Mouse (Mus musculus) fat pad, adult 2 months (tissue): ENCODE data around the gene Ctnnd2.

ENCODE experiments used
- DNase-seq: peaks from one replicate; pipeline ENCODE4 v3.0.0-alpha.2; 2011; ENCODE audit warnings: low read depth, low spot score; ENCODE audit errors: extremely low read depth

Ctnnd2 gene

GRCm38 (mm10) chr15:30701592-30701991, 529.2 kb downstream of the Ctnnd2 start:
- no peak for DNase-seq

GRCm38 (mm10) chr15:30709026-30709753, 536.8 kb downstream of the Ctnnd2 start:
- no peak for DNase-seq

GRCm38 (mm10) chr15:30709754-30710105, 537.3 kb downstream of the Ctnnd2 start:
- no peak for DNase-seq

GRCm38 (mm10) chr15:30714823-30715222, 542.4 kb downstream of the Ctnnd2 start:
- DNase-seq, result no peak

GRCm38 (mm10) chr15:30718811-30719210, 546.4 kb downstream of the Ctnnd2 start:
- DNase-seq, result no peak

GRCm38 (mm10) chr15:30719226-30719625, 546.8 kb downstream of the Ctnnd2 start:
- no peak for DNase-seq

- DNase-seq, result no peak
These were observed 548.7 kb downstream of the Ctnnd2 start for GRCm38 (mm10) chr15:30721098-30721497.

GRCm38 (mm10) chr15:30726066-30726465, 553.7 kb downstream of the Ctnnd2 start:
- no peak for DNase-seq

- DNase-seq, result no peak
These were observed 565.8 kb downstream of the Ctnnd2 start for GRCm38 (mm10) chr15:30738178-30738577.

- DNase-seq, result no peak
These were observed 568.3 kb downstream of the Ctnnd2 start for GRCm38 (mm10) chr15:30740728-30741127.

GRCm38 (mm10) chr15:30757991-30758390, 585.6 kb downstream of the Ctnnd2 start:
- no peak for DNase-seq

GRCm38 (mm10) chr15:30762211-30762610, 589.8 kb downstream of the Ctnnd2 start:
- no peak for DNase-seq

GRCm38 (mm10) chr15:30762695-30763285, 590.4 kb downstream of the Ctnnd2 start:
- no peak for DNase-seq

- no peak for DNase-seq
These were observed 604.5 kb downstream of the Ctnnd2 start for GRCm38 (mm10) chr15:30776931-30777330.

GRCm38 (mm10) chr15:30777801-30778200, 605.4 kb downstream of the Ctnnd2 start:
- no peak for DNase-seq

- DNase-seq, result no peak
These were observed 607.5 kb downstream of the Ctnnd2 start for GRCm38 (mm10) chr15:30779903-30780302.

GRCm38 (mm10) chr15:30780977-30781376, 608.6 kb downstream of the Ctnnd2 start:
- no peak for DNase-seq

- no peak for DNase-seq
These were observed 613.4 kb downstream of the Ctnnd2 start for GRCm38 (mm10) chr15:30785706-30786320.

GRCm38 (mm10) chr15:30793260-30793659, 620.9 kb downstream of the Ctnnd2 start:
- no peak for DNase-seq

GRCm38 (mm10) chr15:30795723-30796122, 623.3 kb downstream of the Ctnnd2 start:
- no peak for DNase-seq

GRCm38 (mm10) chr15:30827424-30828263, 655.3 kb downstream of the Ctnnd2 start:
- DNase-seq, result no peak
